Mouse (Mus musculus): Measurements from ENCODE around the gene Nxpe2.
"Not testable (repeated sequence)": the region's sequence is repeated elsewhere in the genome, so short reads cannot be mapped to it uniquely, and the experiment has no call there.

Gene Nxpe2

GRCm38 (mm10) chr9:48353148-48353698 is at the start of gene Nxpe2:
Nxpe2 (minus strand) TSS chr9:48353454.
- no peak for DNase-seq (ENCODE audit: low spot score)

- no peak for DNase-seq (ENCODE audit: low spot score)
Measured at GRCm38 (mm10) chr9:48389983-48390382, 36.7 kb upstream of the Nxpe2 start.

GRCm38 (mm10) chr9:48388451-48388850 is 35.2 kb upstream of the Nxpe2 start:
- DNase-seq (ENCODE audit: low spot score), result no peak

- no peak for DNase-seq (ENCODE audit: low spot score)
Measured at GRCm38 (mm10) chr9:48374357-48374756, 21.1 kb upstream of the Nxpe2 start.

GRCm38 (mm10) chr9:48373232-48373878 is 20.1 kb upstream of the Nxpe2 start:
- DNase-seq (ENCODE audit: low spot score), result peak; percentile 11

GRCm38 (mm10) chr9:48362743-48363142 is 9.5 kb upstream of the Nxpe2 start:
- DNase-seq (ENCODE audit: low spot score), result no peak

GRCm38 (mm10) chr9:48361815-48362631 is 8.8 kb upstream of the Nxpe2 start:
- DNase-seq (ENCODE audit: low spot score), result peak; percentile 61

- no peak for DNase-seq (ENCODE audit: low spot score)
Measured at GRCm38 (mm10) chr9:48360826-48361225, 7.6 kb upstream of the Nxpe2 start.

GRCm38 (mm10) chr9:48357097-48357496 is 3.8 kb upstream of the Nxpe2 start:
- DNase-seq (ENCODE audit: low spot score), result no peak

- peak; percentile 73 for DNase-seq (ENCODE audit: low spot score)
Measured at GRCm38 (mm10) chr9:48354793-48355192, 1.5 kb upstream of the Nxpe2 start.

GRCm38 (mm10) chr9:48354122-48354521 is 868 bp upstream of the Nxpe2 start:
- no peak for DNase-seq (ENCODE audit: low spot score)

GRCm38 (mm10) chr9:48345866-48346265 is 7.4 kb downstream of the Nxpe2 start:
- no peak for DNase-seq (ENCODE audit: low spot score)

- no peak for DNase-seq (ENCODE audit: low spot score)
Measured at GRCm38 (mm10) chr9:48345456-48345855, 7.8 kb downstream of the Nxpe2 start.

- peak; percentile 42 for DNase-seq (ENCODE audit: low spot score)
Measured at GRCm38 (mm10) chr9:48340708-48341380, 12.4 kb downstream of the Nxpe2 start.

GRCm38 (mm10) chr9:48339563-48339962 is 13.7 kb downstream of the Nxpe2 start:
- no peak for DNase-seq (ENCODE audit: low spot score)

GRCm38 (mm10) chr9:48338783-48339455 is 14.3 kb downstream of the Nxpe2 start:
- DNase-seq (ENCODE audit: low spot score), result no peak

GRCm38 (mm10) chr9:48329597-48329996 is 23.7 kb downstream of the Nxpe2 start:
- no peak for DNase-seq (ENCODE audit: low spot score)

- no peak for DNase-seq (ENCODE audit: low spot score)
Measured at GRCm38 (mm10) chr9:48326338-48326737, 26.9 kb downstream of the Nxpe2 start.

- DNase-seq (ENCODE audit: low spot score), result no peak
Measured at GRCm38 (mm10) chr9:48315825-48316224, 37.4 kb downstream of the Nxpe2 start.

- no peak for DNase-seq (ENCODE audit: low spot score)
Measured at GRCm38 (mm10) chr9:48314194-48314593, 39.1 kb downstream of the Nxpe2 start.

- DNase-seq (ENCODE audit: low spot score), result no peak
Measured at GRCm38 (mm10) chr9:48311241-48311640, 42.0 kb downstream of the Nxpe2 start.

GRCm38 (mm10) chr9:48303564-48303963 is 49.7 kb downstream of the Nxpe2 start:
- DNase-seq (ENCODE audit: low spot score), result not testable (repeated sequence)
